Mouse (Mus musculus): ENCODE data around the gene Cdr2l.
"Not testable (repeated sequence)": the region's sequence is repeated elsewhere in the genome, so short reads cannot be mapped to it uniquely, and the experiment has no call there.

Cdr2l gene

DNA sequence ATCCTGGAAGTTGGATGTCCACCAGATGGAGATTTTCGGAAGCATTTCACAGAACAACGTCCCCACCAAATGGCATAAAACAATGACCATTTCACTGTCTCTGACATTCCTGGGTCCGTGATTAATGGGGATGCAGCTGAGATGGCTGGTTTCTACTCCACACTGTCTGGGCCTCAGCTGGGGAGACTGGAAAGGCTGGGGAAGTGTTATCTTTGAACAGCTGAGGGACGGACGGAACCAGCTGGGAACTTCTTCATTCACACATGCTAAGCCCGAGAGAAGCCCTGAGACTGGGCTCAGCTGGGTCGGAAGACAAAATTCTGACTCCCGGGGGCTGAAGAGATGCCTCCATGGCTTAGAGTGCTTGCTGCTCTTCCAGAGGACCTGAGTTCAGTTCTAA lies 10.4 kb upstream of the Cdr2l start:
- DNase-seq (ENCODE audit: low read depth): no peak

- DNase-seq (ENCODE audit: low read depth): no peak
These were observed 9.7 kb upstream of the Cdr2l start for GRCm38 (mm10) chr11:115372015-115372414.

GRCm38 (mm10) chr11:115372737-115373136 lies 9.0 kb upstream of the Cdr2l start:
- DNase-seq (ENCODE audit: low read depth): no peak

GRCm38 (mm10) chr11:115373805-115374694 lies 7.7 kb upstream of the Cdr2l start:
- no peak for DNase-seq (ENCODE audit: low read depth)

GRCm38 (mm10) chr11:115374695-115375425 lies 6.9 kb upstream of the Cdr2l start:
- DNase-seq (ENCODE audit: low read depth): no peak

DNA sequence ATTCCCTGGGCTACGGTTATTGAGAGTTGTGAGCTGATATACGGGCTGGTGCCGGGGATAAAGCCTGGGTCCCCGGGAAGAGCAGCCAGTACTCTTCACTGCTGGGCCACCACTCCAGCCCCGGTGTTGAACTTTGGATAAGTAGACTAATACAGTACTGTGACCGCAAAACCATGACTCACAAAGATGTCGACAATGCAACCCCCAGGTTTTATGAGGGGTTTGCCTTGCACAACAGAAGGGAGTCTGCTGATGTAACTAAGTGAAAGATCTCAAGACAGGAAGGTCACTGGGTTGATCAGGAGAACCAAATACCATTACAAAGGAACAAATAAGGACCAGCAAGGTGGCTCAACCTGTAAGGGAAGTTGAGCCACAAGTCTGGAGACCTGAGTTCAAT lies 5.0 kb upstream of the Cdr2l start:
- no peak for DNase-seq (ENCODE audit: low read depth)

- no peak for DNase-seq (ENCODE audit: low read depth)
These were observed 4.5 kb upstream of the Cdr2l start for GRCm38 (mm10) chr11:115377254-115377653.

DNA sequence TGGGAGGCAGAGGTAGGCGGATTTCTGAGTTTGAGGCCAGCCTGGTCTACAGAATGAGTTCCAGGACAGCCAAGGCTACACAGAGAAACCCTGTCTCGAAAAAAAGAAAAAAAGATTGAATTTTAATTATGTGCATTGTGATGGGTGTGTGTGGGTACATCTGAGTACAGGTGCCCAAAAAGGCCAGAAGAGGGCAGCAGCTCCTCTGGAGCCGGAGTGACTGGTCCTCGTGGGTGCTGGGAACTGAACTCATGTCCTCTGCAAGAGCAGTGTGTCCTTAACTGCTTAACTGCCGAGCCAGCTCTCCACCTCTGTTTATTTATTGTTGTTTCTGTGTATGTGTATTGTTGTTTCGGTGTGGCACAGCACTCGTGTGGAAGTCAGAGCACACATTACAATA lies 3.9 kb upstream of the Cdr2l start:
- DNase-seq (ENCODE audit: low read depth): no peak

DNA sequence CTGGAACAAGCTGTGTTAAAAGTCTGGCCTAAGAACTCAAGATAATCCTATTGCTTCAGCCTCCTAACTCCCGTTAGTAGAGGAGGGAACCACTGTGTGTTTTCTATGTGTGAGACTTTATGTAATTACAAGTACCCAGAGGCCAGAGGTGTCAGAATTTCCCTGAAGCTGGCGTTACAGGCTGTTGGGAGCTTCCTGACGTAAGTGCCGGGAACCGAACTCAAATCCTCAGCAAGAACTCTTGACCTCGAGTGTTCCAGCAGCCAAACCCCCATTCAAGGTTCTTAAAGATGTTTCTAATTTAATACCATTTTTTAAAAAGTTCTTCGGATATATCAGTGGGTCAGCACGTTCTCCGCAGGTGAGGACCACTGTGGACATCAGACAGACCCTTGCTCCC lies 440 bp upstream of the Cdr2l start:
- no peak for DNase-seq (ENCODE audit: low read depth)

DNA sequence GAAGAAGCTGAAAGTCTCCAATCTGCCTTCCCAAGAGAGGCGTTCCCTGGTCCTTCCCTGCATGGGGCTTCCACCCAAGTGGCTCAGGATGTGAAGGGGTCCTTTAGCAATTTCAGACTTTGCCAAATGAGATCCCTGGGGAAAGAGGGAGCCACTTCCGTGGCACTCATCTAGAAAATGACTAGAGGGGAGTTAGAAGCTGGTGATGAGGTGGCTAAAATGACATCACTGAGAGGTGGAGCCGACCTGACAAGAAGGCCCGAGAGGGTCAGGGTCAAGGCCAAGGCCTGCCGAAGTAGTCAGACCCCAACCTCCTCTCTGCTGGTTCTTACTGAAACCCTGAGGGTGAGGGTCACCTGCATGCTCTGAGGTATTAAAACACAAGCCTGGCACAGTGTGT lies 1.2 kb downstream of the Cdr2l start:
- no peak for DNase-seq (ENCODE audit: low read depth)

DNA sequence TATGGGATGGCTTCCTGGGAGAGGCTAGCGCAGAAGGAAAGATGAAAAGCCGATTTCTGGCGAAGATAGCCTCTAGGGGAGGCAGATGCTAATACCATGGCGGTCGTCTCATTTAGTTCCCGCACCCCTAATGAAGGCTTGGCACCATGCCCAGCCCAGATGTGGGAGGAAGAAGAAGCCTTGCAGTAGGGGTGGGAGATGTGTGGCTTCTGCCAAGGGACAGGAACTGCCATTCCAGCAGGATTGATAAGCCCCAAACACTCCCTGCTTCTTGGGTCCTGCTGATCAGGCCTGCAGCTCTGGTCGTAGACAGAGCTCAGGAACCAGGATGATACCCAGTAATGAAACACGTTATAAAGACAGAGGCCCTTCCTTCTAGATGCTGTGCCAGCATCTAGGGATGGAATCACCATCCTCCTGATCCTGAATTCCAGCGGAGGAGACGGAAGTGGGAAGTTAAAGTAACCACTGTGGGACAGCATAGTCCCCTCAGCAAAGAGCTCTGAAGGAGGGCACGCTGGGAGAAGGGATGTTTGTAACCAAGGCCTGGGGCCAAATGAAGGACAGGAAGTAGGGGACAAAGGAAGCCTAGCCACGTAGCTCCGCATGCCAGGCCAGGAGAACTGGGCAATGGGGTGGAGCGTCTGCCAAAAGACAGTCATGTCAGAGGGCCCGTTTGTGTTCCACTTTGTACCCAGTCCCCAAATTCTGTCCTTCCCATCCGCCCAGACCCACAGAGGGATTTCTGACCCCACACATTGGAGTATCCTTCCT lies 2.2 kb downstream of the Cdr2l start:
- DNase-seq (ENCODE audit: low read depth): no peak

- no peak for DNase-seq (ENCODE audit: low read depth)
These were observed 2.9 kb downstream of the Cdr2l start for GRCm38 (mm10) chr11:115384587-115384986.

DNA sequence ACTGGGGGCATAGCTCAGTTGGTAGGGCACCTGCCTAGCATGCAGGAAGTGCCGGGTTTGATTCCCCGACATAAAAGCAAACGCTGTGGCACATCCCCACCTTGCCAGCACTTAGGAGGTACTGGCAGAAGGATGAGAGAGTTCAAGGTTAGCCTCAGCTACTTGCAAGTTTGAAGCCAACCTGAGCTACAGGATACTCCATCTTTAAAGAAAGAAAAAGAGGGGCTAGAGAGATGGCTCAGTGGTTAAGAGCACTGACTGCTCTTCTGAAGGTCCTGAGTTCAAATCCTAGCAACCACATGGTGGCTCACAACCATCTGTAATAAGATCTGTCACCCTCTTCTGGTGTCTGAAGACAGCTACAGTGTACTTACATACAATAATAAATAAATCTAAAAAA lies 5.1 kb downstream of the Cdr2l start:
- not testable (repeated sequence) for DNase-seq (ENCODE audit: low read depth)

DNA sequence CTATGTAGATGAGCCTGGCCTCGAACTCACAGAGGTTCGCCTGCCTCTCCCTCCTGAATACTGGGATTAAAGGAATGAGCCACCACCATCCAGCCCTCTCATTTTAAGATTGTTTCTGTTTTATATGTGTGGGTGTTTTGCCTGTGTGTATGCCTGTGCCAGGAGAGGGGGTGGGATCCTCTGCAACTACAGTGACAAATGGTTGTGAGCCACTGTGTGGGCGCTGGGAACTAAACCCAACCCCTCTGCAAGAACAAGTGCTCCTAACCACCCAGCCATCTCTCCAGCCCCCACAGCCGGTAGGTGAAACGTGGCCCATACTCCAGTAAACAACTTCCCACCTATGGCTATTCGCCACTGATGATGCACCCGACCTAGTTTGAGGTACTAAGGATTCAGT lies 9.6 kb downstream of the Cdr2l start:
- no peak for DNase-seq (ENCODE audit: low read depth)

GRCm38 (mm10) chr11:115393721-115394325 lies 12.1 kb downstream of the Cdr2l start:
- DNase-seq (ENCODE audit: low read depth): no peak

DNA sequence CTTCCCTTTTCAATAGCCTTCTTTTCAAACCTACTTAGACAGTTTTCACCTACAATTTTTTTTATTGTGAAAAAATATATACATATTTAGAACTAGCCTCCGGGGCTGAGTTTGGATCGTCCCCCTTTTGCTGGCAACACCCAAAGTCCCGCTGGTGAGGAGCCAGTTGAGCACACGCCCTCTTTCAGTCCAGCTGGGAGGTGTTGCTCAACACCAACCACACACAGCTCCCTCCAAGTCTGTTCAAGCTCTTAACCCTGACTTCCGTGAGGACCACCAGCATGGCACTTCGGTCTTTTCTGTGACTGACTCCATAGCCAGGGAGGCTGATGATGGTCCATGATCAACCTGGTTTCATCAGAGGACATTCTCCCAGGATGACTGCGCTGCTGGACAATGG lies 16.4 kb downstream of the Cdr2l start:
- DNase-seq (ENCODE audit: low read depth): no peak

GRCm38 (mm10) chr11:115400126-115400525 lies 18.4 kb downstream of the Cdr2l start:
- DNase-seq (ENCODE audit: low read depth): no peak

DNA sequence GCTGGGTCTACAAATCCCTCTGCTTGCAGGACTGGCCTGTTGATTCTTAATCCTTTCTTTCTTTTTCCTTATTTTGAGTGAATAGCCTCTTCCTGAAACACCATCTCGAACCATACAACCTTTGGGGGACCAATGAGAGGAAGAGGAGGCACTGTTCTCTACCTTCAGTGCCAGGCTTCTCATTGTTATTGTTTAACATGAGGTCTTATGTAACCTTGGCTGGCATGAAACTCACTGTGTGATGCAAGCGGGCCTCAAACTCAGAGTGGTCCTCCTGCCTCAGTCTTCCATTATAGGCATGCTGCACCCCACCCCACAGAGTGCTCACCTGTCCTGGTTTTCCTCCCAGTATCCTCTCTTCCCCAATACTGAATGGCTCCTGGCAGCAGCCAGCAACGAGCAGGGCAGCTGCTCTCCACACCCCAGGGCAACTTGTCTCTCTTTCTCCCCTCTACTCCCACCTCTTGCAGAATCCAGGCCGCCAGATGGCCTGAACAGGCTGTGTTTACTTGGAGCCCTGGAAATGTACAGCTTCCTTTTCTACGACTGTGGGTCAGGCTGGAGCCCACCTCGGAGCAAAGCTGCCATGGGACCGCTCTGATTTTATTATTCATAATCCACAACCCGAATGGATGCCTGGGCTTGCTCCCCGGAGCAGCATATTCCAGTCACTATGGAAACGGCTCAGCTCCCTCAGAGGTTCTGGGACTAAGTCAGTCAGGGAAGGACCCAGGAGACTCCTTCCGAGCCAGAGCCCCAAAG lies 19.1 kb downstream of the Cdr2l start:
- no peak for DNase-seq (ENCODE audit: low read depth)

DNA sequence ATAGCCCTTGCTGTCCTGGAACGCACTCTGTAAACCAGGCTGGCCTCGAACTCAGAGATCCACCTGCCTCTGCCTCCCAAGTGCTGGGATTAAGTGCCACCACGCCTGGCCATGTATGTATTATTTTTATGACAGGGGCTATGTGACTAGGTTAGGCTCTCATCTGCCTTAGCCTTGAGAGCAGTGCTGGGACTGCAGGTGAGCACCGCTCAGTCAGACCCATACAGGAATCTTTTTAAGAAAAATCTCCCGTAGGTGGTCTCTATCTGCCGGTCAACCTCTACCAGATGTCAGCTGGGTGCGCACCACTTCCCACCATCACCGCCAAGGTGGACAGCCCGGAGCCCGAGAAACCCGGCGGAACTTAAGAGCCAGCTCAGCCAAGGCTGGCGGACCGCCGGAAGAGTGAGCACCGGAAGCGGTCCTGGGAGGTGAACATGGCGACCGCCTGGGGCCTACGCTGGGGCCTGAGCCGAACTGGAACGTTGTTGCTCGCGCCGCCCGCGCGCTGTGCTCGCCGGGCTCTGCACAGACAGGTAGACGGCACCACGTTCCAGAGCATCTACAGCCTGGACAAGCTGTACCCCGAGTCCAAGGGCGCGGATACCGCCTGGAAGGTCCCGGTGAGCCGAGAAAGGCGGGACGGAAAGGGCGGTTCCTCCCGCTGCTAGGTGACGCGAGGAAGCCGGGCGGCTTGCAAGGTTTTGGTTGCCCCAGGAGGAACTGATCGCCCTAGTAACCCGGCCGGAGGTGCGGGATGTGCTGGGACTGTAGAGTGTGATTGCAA lies 21.8 kb downstream of the Cdr2l start, which contains the start of gene Mrpl58:
TSS of gene Mrpl58 (plus strand) at position 415 of the 787 bp plus-strand sequence.
- DNase-seq (ENCODE audit: low read depth): peak; percentile 72

GRCm38 (mm10) chr11:115405723-115406122 lies 24.0 kb downstream of the Cdr2l start:
- no peak for DNase-seq (ENCODE audit: low read depth)

Measured in c-Kit-positive CD71-negative TER-119-negative erythroid progenitor cells, embryonic 14.5 days (primary cell).